14 mouse cellular contexts compared by ENCODE assay signal in genomic region chr15:85909492-85909829, GRCm38 (mm10). TPM values are rescaled to one million over a fixed set of nuclear protein-coding genes. Genes with fewer than 3 reads are reported as not detected.
DNase-seq lines count a peak whose midpoint lies in the region; ATAC-seq lines count a peak whose summit lies in the region.
"Had no signal": no experiment of that assay in that cellular context is flagged by ENCODE, and none has a peak within 500 bp of the region (broad histone marks: within the 10 kb centered on the region; RNA-seq: fewer than 3 reads in every experiment).

No protein-coding gene starts in this region.

- 97% methylated on average over 3 of the region's 3 CpGs for WGBS in hindbrain, embryonic 12.5 days
- WGBS in hindbrain, embryonic 13.5 days: 95% methylated on average over 3 of the region's 3 CpGs
- 64% methylated on average over 3 of the region's 3 CpGs for whole genome bisulfite sequencing in lung, embryonic 16.5 days
- 85% methylated on average over 3 of the region's 3 CpGs for WGBS in embryonic facial prominence, embryonic 15.5 days

- no peak overlapping the region for H3K4me3 ChIP-seq in hindbrain, embryonic 12.5 days
- H3K4me3 ChIP-seq in hindbrain, embryonic 13.5 days: no peak overlapping the region
- no peak overlapping the region for H3K4me3 ChIP-seq in lung, embryonic 16.5 days (ENCODE audit: low read length)
- no peak overlapping the region for H3K4me3 ChIP-seq in embryonic facial prominence, embryonic 15.5 days (replicated peaks)
- H3K4me3 ChIP-seq: embryonic facial prominence, embryonic 12.5 days; forebrain, embryonic 13.5 days; gastrocnemius, adult 2 months; hindbrain, embryonic 15.5 days; limb, embryonic 12.5 days; midbrain, embryonic 13.5 days had no signal

- H3K27me3 ChIP-seq in hindbrain, embryonic 12.5 days: no peaks in the 10 kb centered on the region
- no peaks in the 10 kb centered on the region for H3K27me3 ChIP-seq in hindbrain, embryonic 13.5 days
- no peaks in the 10 kb centered on the region for H3K27me3 ChIP-seq in lung, embryonic 16.5 days (ENCODE audit: control insufficient read depth, insufficient read depth, low read depth, low read length)
- H3K27me3 ChIP-seq in embryonic facial prominence, embryonic 15.5 days: no peaks in the 10 kb centered on the region
- H3K27me3 ChIP-seq: embryonic facial prominence, embryonic 12.5 days; forebrain, embryonic 13.5 days; hindbrain, embryonic 15.5 days; limb, embryonic 12.5 days; midbrain, embryonic 13.5 days had no signal

- H3K36me3 ChIP-seq in hindbrain, embryonic 12.5 days: no peaks in the 10 kb centered on the region
- no peaks in the 10 kb centered on the region for H3K36me3 ChIP-seq in hindbrain, embryonic 13.5 days
- peaks cover 2% of the 10 kb centered on the region for H3K36me3 ChIP-seq in lung, embryonic 16.5 days (ENCODE audit: control insufficient read depth, insufficient read depth, low read length)
- H3K36me3 ChIP-seq in embryonic facial prominence, embryonic 15.5 days: no peaks in the 10 kb centered on the region
- H3K36me3 ChIP-seq: embryonic facial prominence, embryonic 12.5 days; hindbrain, embryonic 15.5 days; limb, embryonic 12.5 days had no signal

- H3K4me2 ChIP-seq in hindbrain, embryonic 12.5 days (replicated peaks): no peak overlapping the region
- H3K4me2 ChIP-seq in hindbrain, embryonic 13.5 days: no peak overlapping the region
- no peak overlapping the region for H3K4me2 ChIP-seq in lung, embryonic 16.5 days (ENCODE audit: low read depth, low read length)
- H3K4me2 ChIP-seq in embryonic facial prominence, embryonic 15.5 days (replicated peaks): peak overlapping the region; percentile 10; the same call in 1 of the 2 replicates
- H3K4me2 ChIP-seq: embryonic facial prominence, embryonic 12.5 days; forebrain, embryonic 13.5 days; hindbrain, embryonic 15.5 days; limb, embryonic 12.5 days; midbrain, embryonic 13.5 days had no signal

- ATAC-seq in hindbrain, embryonic 12.5 days (ENCODE audit: low FRiP score): no peak
- no peak for ATAC-seq in hindbrain, embryonic 13.5 days (ENCODE audit: low FRiP score)
- ATAC-seq in lung, embryonic 16.5 days (ENCODE audit: low read depth): no peak
- ATAC-seq in embryonic facial prominence, embryonic 15.5 days (ENCODE audit: insufficient number of reproducible peaks, low FRiP score, low TSS enrichment, low read depth): 0 out of 2 replicates have a peak, but pooled peaks have one; percentile 32
- 0 out of 2 replicates have a peak, but pooled peaks have one; percentile 26 for ATAC-seq in megakaryocyte-erythroid progenitor cell, adult 5-6 weeks (replicated peaks; ENCODE audit: low FRiP score, low TSS enrichment, poor library complexity, severe bottlenecking)
- ATAC-seq: forebrain, embryonic 13.5 days; midbrain, embryonic 13.5 days had no signal

- no peak overlapping the region for H3K9ac ChIP-seq in hindbrain, embryonic 12.5 days
- no peak overlapping the region for H3K9ac ChIP-seq in hindbrain, embryonic 13.5 days
- H3K9ac ChIP-seq in lung, embryonic 16.5 days (ENCODE audit: low read length): no peak overlapping the region
- H3K9ac ChIP-seq in embryonic facial prominence, embryonic 15.5 days: no peak overlapping the region
- H3K9ac ChIP-seq: forebrain, embryonic 13.5 days; hindbrain, embryonic 15.5 days; limb, embryonic 12.5 days; midbrain, embryonic 13.5 days had no signal

- no peaks in the 10 kb centered on the region for H3K9me3 ChIP-seq in hindbrain, embryonic 12.5 days (replicated peaks)
- H3K9me3 ChIP-seq in hindbrain, embryonic 13.5 days: no peaks in the 10 kb centered on the region
- no peaks in the 10 kb centered on the region for H3K9me3 ChIP-seq in lung, embryonic 16.5 days (ENCODE audit: control insufficient read depth, low read length)
- H3K9me3 ChIP-seq in embryonic facial prominence, embryonic 15.5 days (replicated peaks): no peaks in the 10 kb centered on the region
- H3K9me3 ChIP-seq: embryonic facial prominence, embryonic 12.5 days; forebrain, embryonic 13.5 days; hindbrain, embryonic 15.5 days; limb, embryonic 12.5 days; midbrain, embryonic 13.5 days had no signal

- no peak for DNase-seq in lung, postnatal 4 days
- no peak for DNase-seq in frontal cortex, postnatal 36 days (ENCODE audit: low spot score in 2 of 2)
- no peak for DNase-seq in urinary bladder, adult 2 months (ENCODE audit: low spot score)
- DNase-seq: gastrocnemius, adult 2 months had no signal

- peak overlapping the region; percentile 13; the same call in 1 of the 2 replicates for H3K27ac ChIP-seq in hindbrain, embryonic 12.5 days
- no peak overlapping the region for H3K27ac ChIP-seq in hindbrain, embryonic 13.5 days
- 0 out of 2 replicates have a peak overlapping the region, but pooled peaks have one; percentile 58 for H3K27ac ChIP-seq in lung, embryonic 16.5 days (ENCODE audit: low read length)
- peak overlapping the region; percentile 84 for H3K27ac ChIP-seq in embryonic facial prominence, embryonic 15.5 days (replicated peaks)
- H3K27ac ChIP-seq: embryonic facial prominence, embryonic 12.5 days; forebrain, embryonic 13.5 days; gastrocnemius, adult 2 months; hindbrain, embryonic 15.5 days; midbrain, embryonic 13.5 days had no signal

- H3K4me1 ChIP-seq in hindbrain, embryonic 12.5 days: peaks cover 13% of the 10 kb centered on the region
- peaks cover 8% of the 10 kb centered on the region for H3K4me1 ChIP-seq in hindbrain, embryonic 13.5 days (replicated peaks)
- H3K4me1 ChIP-seq in lung, embryonic 16.5 days (replicated peaks; ENCODE audit: control insufficient read depth, insufficient read depth, low read length): peaks cover 9% of the 10 kb centered on the region
- peaks cover 13% of the 10 kb centered on the region for H3K4me1 ChIP-seq in embryonic facial prominence, embryonic 15.5 days

RNA-seq across cellular contexts. Expression of gene Trmu, which starts 30.3 kb away (rescaled TPM):
- 42.6 and 47.0 TPM in 2 replicates for polyA plus RNA-seq in hindbrain, embryonic 12.5 days (2016; fragmentation: Nextera tagmentation; extraction: Ambion mirVana)
- polyA plus RNA-seq in hindbrain, embryonic 13.5 days (2015; fragmentation: Nextera tagmentation; extraction: Ambion mirVana): 40.8 and 47.9 TPM in 2 replicates
- 41.6 and 48.8 TPM in 2 replicates for polyA plus RNA-seq in lung, embryonic 16.5 days (2015; fragmentation: Nextera tagmentation; extraction: Ambion mirVana)
- polyA plus RNA-seq in embryonic facial prominence, embryonic 15.5 days (2015; fragmentation: Nextera tagmentation; extraction: Ambion mirVana): 45.6 and 51.4 TPM in 2 replicates
- total RNA-seq in megakaryocyte-erythroid progenitor cell, adult 5-6 weeks (2014; fragmentation: Nextera tagmentation): 48.0 and 76.0 TPM in 2 replicates
- 39.2 and 49.8 TPM in 2 replicates for total RNA-seq in megakaryocyte-erythroid progenitor cell, adult 5-6 weeks (2017)
- polyA plus RNA-seq in urinary bladder, adult 2 months (2012; rRNA removed): 34.5 and 40.4 TPM in 2 replicates

RNA-seq across cellular contexts. Expression of gene Gtse1, which starts 49.9 kb away (rescaled TPM):
- 23.4 and 24.8 TPM in 2 replicates for polyA plus RNA-seq in hindbrain, embryonic 12.5 days (2016; fragmentation: Nextera tagmentation; extraction: Ambion mirVana)
- polyA plus RNA-seq in hindbrain, embryonic 13.5 days (2015; fragmentation: Nextera tagmentation; extraction: Ambion mirVana): 8.9 and 9.1 TPM in 2 replicates
- polyA plus RNA-seq in lung, embryonic 16.5 days (2015; fragmentation: Nextera tagmentation; extraction: Ambion mirVana): 30.5 and 32.5 TPM in 2 replicates
- 19.9 and 22.4 TPM in 2 replicates for polyA plus RNA-seq in embryonic facial prominence, embryonic 15.5 days (2015; fragmentation: Nextera tagmentation; extraction: Ambion mirVana)
- 20.8 and 23.9 TPM in 2 replicates for total RNA-seq in megakaryocyte-erythroid progenitor cell, adult 5-6 weeks (2014; fragmentation: Nextera tagmentation)
- total RNA-seq in megakaryocyte-erythroid progenitor cell, adult 5-6 weeks (2017): 10.9 and 23.2 TPM in 2 replicates
- 6.7 and 7.2 TPM in 2 replicates for polyA plus RNA-seq in urinary bladder, adult 2 months (2012; rRNA removed)

Comparison
In these comparisons a context has a peak if more than half of its experiments do, and no peak if none do; other contexts are left out.
1. ATAC-seq: peak in embryonic facial prominence, embryonic 15.5 days (single experiment) and megakaryocyte-erythroid progenitor cell, adult 5-6 weeks (single experiment); none in hindbrain, embryonic 12.5 days (single experiment), hindbrain, embryonic 13.5 days (single experiment) and lung, embryonic 16.5 days (single experiment).